Mouse (Mus musculus): ENCODE data around the gene Tns1. TPM values are rescaled to one million over a fixed set of nuclear protein-coding genes. Genes with fewer than 3 reads are reported as not detected.

Tns1 gene
- total RNA-seq, 1 experiment from 2014 or later, result 436 TPM

DNA sequence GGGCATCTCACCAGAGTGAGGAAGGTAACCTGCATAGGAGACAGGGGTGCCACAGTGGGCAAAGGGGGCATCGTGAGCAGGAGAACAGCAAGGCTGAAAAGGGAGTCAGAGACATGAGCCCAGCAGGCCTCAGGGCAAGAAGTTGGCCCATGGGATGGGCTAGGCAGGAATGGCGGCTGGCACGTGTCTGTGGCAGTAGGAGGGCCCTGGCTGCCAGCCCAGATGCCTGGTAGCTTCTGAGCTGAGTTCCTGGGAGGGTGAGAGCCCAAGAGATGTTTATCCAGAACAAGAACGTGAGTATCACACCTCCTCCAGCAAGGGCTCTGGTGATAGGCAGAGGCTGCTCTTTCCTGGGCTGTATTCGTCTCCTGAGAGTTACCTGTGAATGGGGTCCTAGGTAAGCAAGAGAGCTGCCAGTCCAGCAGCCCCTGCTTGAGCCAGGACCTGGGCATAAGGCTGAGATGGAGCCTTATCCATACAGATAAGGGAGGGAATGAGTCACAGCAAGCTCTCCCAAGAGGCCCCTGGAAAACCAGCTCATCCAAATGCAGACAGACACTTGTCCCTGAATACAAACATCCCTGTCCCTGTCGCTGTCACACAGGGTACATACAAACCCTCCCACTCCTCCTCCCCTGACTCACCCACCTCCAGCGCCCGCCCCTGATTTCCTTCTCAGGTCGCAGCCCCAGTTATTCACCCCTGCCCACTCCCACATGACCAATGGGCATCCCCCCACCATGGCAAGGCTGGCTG lies 2.2 kb downstream of the Tns1 start:
- peak; percentile 80 for DNase-seq

DNA sequence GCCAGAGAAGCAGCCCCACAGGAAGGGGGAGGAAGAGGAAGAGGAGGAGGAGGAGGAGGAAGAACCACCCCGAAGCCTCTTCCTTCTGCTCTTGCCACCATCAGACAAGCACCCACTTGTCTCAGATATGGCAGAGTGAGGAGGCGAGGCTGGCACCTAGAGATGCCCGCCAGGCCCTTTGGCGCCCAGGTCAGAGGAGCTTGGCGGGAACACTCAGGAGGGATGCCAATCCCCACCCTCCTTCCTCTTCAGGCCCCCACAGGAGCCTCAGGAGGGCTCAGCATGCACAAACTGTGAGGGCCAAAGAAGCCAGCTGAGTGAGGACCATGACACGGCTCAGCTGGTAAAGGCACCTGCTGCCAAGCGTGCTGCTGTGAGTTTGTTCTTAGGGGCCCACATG lies 3.1 kb downstream of the Tns1 start:
- no peak for DNase-seq

DNA sequence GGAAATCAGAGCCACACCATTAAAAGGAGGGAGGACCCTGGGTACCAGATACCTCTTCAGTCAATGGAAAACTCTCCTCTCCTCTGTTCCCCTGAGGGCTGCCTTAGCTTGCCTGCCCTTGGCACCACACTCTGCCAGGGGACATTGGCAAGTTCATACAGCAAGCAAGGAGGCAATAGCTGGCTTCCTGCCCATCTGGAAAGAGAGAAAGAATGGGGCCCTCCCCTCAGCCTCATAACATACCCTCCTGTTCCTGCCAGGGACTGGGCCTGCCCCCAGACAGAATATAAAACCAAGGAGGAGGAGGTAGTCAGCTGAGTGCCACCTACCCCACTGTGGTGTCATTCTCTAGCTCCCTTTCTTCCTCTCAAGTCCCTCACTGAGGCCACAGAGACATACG lies 5.1 kb downstream of the Tns1 start:
- no peak for DNase-seq

DNA sequence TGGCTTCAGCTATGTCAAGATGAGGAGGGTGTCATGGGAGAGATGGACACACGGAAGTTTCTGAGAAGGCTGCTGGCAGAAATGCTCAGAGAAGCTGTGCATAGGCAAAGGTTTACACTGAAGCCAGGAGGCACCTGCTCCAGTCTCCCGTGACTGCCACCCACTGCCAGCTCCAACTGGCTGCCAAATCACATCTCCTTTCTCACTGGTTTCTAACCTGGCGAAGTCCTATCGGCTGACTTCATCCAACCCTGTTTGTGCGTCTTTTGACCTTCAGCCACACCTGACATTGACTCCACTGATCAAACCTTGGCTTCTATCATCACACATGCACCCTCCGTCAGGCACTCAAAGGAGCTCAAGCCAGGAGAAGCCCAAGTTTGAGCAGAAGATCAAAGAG lies 6.4 kb downstream of the Tns1 start:
- no peak for DNase-seq

DNA sequence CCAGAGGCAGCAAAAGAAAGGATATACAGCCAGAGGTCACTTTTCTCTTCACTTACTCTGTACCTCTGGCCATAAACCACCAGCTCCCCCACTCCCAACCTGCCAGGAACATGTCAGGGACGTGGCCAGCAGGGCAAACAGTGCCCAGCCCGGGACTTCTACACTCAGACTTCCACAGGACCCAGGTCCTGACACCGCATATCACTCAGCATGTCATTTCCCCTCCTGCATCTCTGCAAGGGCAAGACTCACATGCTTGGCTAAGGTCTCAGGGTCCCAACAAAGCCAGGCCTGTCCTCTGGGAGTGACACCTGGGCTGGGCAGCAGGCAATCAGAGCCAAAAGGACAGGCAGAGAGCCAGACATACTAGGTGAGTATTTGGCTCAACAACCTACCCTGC lies 11.2 kb downstream of the Tns1 start:
- no peak for DNase-seq

DNA sequence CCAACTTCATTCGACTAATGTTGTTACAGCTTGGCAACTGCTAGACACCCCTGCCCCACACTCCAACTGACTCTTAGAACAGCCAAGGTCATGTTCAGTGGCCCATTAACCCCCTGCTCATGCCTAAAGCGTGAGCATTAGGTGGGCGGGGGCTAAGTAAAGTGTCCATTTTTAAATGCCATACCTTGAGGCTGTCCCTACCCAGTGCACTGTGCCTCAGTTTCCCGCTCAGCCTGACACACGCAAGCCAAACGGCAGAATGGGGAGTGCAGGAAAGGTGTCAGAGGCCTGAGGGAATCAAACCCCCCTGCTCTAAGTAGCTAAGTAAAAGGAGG lies 12.6 kb downstream of the Tns1 start:
- no peak for DNase-seq

DNA sequence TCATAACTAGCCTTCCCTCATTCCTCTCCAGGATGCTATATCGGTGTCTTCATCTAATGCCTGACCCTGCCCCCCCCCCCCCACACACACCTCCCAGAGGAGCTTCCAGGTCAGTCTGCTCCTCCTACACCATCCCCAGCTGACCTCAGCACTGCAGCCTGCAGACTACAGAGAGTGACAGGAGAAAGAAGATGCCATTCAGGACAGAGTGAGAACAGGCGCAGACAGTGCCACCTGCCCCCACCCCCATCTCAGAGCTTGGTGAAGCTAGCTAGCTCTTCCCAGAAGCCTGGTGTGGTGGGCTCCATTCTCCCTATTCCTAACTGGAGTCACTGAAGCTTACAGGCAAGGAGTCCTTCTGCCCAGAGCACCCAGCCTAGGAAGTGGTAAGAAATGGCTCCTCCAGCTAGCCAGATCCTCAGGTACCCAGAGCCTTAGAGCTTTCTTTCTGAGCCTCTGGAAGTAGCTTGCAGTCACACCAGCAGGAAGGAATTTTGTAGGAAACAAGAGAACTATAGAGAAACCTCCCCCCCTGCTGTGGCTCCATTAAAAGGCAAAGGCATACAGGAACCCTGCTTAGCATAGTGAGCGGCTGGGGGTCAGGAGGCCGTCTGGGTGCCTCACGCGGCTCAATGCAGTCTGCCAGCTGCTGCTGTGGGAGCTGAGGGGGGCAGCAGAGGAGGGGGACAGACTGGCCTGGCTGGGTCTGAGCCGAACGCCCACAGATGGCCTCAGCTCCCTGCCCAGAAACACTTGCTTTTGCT lies 13.1 kb downstream of the Tns1 start:
- DNase-seq, result no peak

DNA sequence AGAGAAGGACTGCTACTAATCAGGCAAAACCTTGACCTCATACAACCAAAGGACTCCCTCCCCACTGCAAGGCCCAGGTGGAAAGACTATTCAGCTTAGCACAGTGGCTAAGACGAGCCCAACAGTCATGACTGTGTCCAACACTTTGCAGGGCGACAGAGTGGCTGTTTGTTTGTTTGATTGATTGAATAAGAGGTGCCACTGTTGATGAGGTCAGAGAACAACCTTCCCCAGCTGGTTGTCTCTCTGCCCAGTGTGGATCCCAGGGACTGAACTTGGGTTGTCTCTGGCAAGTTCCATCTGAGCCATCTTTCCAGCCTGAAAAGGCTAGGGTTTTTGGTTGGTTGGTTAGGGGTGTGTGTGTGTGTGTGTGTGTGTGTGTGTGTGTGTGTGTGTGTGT lies 14.6 kb downstream of the Tns1 start:
- no peak for DNase-seq

DNA sequence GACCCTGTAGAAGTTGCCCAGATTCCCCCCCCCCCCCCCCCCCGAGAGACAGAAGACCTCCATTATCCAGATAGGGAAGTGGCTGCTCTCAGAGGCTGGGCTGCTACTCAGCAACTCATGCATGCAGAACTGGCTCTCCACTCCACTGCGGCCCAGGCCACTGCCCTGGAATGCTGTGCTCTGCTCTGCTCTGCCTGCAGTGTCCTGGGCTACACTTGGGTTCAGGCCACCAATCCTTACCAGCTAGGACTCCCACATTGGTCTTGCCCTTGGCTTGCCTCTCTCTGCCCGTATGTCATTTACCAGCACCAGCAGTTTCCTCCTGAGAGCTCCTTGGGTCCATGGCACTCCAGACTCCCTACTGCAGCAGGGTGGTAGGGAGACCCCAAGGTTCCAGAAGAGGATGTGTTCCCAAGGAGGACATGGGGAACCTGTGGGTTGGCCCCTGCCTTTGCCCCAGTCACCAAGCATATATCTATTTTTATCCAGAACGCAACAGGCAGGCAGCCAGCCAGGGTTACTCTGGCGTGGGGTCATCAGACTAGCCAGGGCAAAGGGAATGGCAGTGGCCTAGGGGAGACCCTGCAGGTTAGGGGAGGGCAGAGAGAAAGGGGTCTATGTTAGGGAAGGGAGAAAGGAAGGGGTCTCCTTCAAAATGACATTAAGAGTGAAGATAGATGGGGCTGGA lies 16.2 kb downstream of the Tns1 start:
- no peak for DNase-seq

DNA sequence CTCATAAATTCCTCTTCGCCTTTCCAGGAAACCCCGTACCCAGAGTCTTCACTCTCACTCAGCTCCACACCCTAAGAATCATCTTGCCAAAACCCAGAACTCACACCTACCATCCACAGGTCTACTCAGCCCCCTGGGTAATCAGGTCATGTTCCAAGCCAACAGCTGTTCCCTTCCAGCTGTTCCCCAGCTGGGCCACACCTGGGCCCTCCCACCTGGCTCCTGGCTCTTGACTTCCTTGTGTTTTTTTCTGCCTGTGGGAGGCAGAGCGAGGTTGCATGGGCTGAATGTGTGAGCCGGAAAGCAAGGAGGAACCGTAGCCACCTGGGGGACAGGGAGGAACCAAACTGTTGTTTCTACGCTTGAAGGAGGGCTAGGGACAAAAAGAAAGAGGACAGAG lies 18.0 kb downstream of the Tns1 start:
- DNase-seq, result no peak

DNA sequence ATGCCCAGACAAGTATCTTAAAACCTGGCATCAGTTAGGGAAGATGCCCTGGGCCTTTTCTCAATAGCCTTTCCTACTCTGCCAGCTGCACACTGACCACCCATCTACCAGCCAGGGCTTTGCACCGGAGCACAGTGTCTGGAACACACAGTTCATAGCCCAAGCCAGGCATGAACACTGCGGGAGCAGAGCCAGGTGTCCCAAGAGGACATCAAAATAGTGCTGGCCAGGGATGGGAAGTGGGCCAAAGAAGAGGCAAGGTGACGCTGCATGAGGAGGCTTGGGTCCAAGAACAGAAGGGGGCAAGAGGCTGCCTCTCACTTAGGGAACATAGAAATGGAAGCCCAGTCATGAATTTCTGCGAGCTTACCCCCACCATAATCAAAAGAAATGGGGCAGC lies 18.6 kb downstream of the Tns1 start:
- no peak for DNase-seq

DNA sequence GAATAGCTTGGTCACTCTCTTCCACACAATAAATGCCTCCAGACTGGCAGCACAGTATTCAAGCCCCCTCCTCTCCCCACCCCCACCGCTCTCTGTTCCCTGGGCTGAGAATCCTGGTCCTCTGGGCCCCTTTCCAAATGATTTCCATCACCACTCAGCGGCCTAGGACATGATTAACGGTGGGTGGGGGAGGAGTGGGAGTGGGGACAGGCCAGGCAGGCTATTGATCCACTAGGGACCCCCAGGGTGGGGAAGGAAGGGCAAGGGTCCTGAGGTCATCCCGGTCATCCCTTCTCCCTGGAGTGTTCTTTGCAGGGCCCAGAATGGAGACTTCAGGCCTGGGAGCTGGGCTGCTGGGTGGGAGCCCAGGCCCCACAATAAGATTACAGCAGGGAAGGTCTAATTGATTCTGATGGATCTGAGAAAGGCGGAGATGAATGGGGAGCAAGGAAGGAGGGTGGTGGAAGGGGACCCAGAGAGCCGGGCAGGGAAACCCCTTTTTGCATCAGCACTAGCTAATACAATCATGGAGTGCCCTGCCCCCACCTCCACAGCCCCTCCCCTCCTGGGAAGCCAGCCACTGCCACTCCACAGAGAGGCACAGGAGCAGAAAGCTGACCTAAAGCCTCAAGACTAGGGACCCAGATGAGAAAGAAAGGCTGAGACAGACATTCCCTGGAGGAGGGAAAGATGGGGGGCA lies 20.4 kb downstream of the Tns1 start:
- no peak for DNase-seq

DNA sequence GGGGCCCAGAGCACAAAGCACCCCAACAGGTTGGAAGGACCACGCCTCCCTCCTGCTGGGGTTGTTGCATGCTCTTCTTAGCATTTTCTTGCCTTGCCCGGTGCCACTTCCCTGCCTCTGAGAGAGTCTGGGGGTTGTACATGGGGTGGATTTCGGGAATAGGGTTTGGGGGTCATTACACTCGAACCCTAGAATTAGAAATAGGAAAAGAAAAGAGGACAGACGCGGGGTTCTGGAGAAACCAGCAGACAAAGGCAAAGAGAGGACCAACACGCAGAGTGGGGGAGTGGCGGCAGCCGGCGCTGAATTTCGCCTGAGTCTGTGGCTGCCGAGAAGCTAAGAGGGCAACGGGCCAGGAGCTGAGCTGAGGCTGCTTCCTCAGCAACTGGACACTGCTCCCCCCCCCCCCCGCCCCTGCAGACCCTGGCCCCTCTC lies 25.2 kb downstream of the Tns1 start:
- DNase-seq, result no peak

DNA sequence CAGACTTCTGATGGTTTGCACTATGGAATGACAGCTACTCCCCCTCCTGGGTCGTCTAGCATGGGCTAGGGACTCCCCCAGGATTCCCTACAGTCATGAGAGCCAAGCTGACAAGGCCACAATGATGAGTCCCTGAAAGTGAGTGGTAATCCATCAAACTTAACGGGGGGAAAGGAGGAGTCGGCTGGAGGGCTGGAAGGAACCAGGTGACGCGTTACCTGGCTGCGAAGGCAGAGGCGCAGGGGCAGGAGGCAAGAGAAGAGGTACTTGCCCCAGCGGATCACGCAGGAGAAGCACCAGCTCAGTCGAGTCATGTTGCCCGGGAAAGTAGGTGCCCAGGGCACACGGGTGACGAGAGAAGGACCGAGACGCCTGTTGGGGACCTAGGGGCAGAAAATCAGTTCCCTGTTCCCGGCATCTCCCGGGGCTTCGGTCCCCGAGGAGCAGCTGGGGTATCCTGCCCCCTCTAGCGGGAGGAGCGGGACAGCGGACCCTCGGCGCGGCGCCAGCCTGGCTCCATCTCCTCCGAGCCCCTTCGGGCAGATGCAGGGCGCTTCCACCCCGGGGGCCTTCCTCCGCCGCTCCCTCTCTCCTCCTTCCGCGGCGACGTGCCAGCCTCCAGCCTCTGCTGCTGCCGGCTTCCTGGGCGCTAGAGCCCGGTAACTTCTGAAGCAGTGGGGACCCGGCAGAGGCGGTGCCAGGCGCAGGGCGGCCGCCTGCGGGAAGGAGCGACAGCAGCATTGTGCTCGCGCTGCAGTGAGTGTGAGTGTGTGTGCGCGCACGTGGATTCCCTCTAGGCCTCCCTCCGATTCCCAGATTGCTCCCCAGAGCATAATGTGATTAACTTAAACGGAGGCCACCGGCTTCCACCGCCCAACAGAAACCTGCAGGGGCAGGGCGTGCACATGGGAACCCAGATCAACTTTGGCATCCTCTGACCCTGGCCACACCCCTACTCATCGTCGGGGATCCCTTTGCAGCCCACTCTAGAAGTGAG lies 25.9 kb downstream of the Tns1 start:
- peak; percentile 68 for DNase-seq

DNA sequence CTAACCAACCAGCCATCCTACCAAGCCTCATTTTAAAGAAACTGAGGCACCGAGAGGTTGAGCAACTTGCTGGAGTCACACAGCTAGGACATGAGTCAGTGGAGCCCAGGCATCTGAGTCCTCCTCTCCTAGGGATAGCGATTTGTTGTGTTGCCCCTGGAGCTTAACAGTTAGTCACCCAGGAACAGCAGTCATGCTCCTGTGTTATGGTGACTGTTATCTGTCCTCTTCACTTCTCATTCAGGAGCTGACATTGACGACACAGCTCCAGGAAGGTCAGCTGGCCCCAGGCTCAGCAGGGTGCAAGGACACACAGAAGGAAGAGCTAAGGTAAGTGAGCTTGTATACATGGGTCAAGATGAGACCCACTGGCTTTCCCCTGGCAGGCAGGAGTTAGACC lies 28.5 kb downstream of the Tns1 start:
- no peak for DNase-seq

DNA sequence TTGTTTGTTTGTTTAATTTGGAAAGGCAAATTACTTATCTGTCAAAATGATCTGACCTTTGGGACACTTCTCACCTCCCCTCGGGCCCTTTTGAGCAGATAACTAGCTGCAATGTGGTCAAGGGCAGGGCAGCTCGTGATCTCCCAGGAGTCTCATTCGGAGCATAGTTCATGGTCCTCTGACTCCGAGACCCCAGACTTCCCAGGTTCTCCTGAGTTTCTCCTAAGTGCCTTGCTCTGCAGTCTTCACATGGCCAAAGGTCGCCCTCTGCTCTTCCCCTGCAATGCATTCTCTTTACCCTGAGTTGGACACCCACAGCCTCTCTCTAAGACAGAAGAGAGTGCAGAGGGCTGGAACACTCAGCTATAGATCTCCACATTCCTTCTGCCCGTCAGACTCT lies 29.0 kb downstream of the Tns1 start:
- no peak for DNase-seq

DNA sequence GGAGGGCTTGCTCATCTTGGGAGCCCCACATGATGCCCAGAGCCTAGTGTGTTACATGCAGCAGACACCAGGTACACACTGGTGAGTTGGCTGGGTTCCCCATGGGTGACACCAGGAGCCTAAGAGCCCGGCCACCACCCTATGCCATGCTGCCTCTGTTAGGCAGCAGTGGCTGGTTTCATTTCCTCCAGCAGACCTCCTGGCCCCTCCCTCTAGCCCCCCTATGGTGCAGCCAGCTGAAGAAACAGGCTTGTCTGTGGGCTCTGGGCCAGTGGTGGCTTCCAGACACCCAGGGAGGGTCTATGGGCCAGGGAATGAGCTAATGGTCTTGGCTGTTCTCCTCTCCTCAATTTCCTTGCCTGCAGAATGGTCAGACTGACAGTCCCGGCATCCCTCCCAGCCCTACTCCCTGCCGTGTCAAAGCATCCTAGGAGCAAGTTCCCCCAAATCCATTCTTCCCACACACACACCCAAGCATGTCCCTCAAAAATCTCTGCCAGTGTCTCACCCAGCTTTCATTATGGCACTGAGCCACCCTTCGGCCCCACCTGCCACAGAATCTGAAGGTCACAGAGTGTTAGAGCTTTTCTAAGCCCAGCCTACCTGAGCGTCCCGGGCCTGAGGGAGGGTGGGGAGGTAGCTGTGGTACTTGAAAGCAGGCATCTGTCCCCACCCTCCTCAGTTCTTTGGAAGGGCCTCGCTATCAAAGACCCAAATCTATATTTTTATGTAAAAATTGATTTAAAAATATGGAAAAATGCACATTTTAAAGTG lies 29.6 kb downstream of the Tns1 start:
- DNase-seq, result no peak

DNA sequence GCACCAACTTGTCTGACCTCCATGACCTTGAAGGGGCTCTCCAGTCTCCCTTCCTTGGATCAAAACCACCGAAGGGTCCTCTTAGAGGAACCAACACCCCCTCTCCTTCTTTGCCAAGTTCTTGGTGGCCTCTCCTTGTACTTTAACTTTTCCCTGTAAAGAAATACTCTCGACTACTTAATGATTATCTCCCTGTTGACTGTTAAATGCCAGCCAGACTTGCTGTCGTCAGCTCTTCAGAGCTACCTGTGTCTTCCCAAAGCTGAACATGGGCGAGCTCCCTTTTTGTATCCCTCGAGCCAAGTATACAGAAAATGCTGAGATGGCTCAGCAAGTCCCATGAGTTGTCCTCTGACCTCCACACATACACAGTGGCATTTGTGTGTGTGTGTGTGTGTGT lies 30.8 kb downstream of the Tns1 start:
- DNase-seq, result no peak

DNA sequence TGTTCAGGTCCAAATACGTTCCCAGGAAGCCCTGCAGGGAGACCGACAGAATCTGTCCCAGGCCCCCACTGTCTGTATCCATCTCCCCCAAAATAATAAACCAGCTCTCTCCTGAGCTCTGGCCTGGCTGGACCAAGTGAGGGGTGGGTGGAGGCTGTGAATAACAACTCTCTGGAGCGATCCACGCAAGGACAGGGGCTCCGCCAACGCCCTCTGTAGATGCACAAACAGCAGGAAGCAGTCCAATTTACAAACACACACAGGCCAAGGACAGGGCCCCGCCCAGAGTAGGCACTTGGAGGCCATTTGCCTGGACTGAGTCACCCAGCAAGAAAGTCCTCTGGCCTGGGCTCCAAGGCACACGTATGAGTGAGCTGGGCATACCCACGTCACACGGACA lies 32.0 kb downstream of the Tns1 start:
- DNase-seq, result peak; percentile 76

DNA sequence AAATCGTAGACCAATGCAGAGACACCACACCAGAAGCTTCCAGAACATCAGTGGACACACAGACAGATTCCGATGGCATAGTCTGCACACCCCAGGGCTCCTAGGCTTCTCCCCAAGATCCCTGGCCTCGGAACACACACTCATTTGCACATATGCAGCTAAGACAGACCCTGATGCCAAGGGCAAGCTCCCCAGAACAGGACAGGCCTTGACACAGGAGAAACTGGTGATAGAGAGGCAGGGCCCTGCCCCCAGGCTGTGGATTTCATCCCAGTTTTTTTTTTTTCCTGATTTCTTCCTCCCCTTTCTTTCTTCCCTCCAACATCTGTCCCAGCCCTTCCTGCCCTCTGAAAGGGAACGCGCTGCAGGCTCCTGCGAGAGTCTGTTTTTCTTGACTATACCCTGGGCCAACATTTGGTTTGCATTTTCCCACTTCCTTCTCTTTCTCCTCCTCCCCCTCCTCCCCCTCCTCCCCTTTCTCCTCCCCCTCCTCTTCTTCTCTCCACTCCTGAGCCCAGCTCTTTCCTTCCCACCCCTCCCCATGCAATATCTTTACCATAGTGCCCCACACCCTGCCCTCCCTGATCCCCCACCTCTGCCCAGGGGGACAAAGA lies 32.5 kb downstream of the Tns1 start:
- no peak for DNase-seq

All from adrenal gland, postnatal 25 days (tissue).